Mouse (Mus musculus) hindbrain, embryonic 13.5 days (tissue): ENCODE measurements around the gene Fuca1. TPM values are rescaled to one million over a fixed set of nuclear protein-coding genes. Genes with fewer than 3 reads are reported as not detected.
A peak's percentile ranks its signal among the peaks of the same experiment; 100 is the strongest.
"Not testable (repeated sequence)": the region's sequence is repeated elsewhere in the genome, so short reads cannot be mapped to it uniquely, and the experiment has no call there.

Experiments used
- ATAC-seq: fragments of 200-750 bp; cut with Nextera tagmentation; 2 replicates; pipeline ENCODE4 v1.8.0; 2017; ENCODE audit warnings: moderate TSS enrichment; ENCODE audit not compliant: low FRiP score
- H3K27ac ChIP-seq: fragments of 300-500 bp; sonication (generic); 2 replicates; pipeline ENCODE4 v1.5.1; 2015; ENCODE audit warnings: inconsistent platforms, mild to moderate bottlenecking, moderate library complexity
- H3K27me3 ChIP-seq: fragments of 300-500 bp; sonication (generic); 2 replicates; pipeline ENCODE4 v1.6.1; 2015; ENCODE audit warnings: mild to moderate bottlenecking, inconsistent platforms
- H3K36me3 ChIP-seq: fragments of 300-500 bp; sonication (generic); 2 replicates; pipeline ENCODE4 v1.6.1; 2015; ENCODE audit warnings: mild to moderate bottlenecking, inconsistent platforms
- H3K4me1 ChIP-seq: fragments of 300-500 bp; sonication (generic); replicated peaks from 2 replicates; pipeline ENCODE4 v1.6.1; 2015; ENCODE audit warnings: inconsistent platforms
- H3K4me2 ChIP-seq: fragments of 300-500 bp; sonication (generic); 2 replicates; pipeline ENCODE4 v1.6.1; 2015; ENCODE audit warnings: inconsistent platforms, mild to moderate bottlenecking, moderate library complexity
- H3K4me3 ChIP-seq: fragments of 300-500 bp; sonication (generic); 2 replicates; pipeline ENCODE4 v1.5.1; 2015; ENCODE audit warnings: mild to moderate bottlenecking, inconsistent platforms
- H3K9ac ChIP-seq: fragments of 300-500 bp; sonication (generic); 2 replicates; pipeline ENCODE4 v1.6.1; 2015; ENCODE audit warnings: mild to moderate bottlenecking, inconsistent platforms
- H3K9me3 ChIP-seq: fragments of 300-500 bp; sonication (generic); 2 replicates; pipeline ENCODE4 v1.6.1; 2016; ENCODE audit warnings: inconsistent platforms
- WGBS: fragments of 180-500 bp; shearing (Covaris S2); methylation state at CpG from one replicate; pipeline ENCODE4 v1.1.7; 2015; 5-methylcytosine and 5-hydroxymethylcytosine counted together
- polyA plus RNA-seq: library from polyadenylated mRNA; unstranded; fragments of >200 nt; fragmentation: Nextera tagmentation; extraction: Ambion mirVana; gene quantifications from 2 replicates; pipeline ENCODE4 v1.2.1, GENCODE M21; 2015

The Fuca1 gene
- polyA plus RNA-seq, 1 experiment from 2014 or later, result 55.8 TPM

GRCm38 (mm10) chr4:135972911-135973811 is 52.6 kb downstream of the Fuca1 start:
- 74% methylated on average over 13 of the region's 13 CpGs for WGBS
- Histone ChIP-seq H3K27ac (peak overlapping the region; percentile 81; the same call in 1 of the 2 replicates), H3K4me1 (peaks cover 33% of the 10 kb centered on the region), H3K4me2 (peak overlapping the region; percentile 99), H3K36me3 (peaks cover 59% of the 10 kb centered on the region), H3K27me3 (no peaks in the 10 kb centered on the region), H3K9me3 (no peaks in the 10 kb centered on the region), H3K9ac (peak overlapping the region; percentile 97), H3K4me3 (peak overlapping the region; percentile 99)
- no peak; the same call in 1 of the 2 replicates for ATAC-seq

DNA sequence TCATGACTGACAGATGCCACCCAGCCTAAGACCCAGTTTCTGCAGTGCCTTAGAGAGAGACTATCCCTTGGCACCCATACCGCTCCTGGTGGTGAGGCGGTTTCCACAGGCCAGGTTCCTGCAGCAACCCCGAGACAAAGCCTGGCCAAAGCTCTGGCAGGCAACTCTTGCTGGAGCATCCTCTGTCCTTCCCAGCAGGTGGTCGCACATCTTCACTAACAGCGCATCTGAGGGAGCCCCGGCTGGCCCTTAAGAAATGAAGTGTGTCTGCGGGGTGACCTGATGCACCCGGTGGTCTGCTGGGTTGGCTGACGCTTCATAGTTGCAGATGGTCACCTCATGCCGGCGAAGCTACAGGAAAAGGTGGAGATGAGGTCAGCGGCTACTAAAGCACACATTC is 55.6 kb downstream of the Fuca1 start:
- peaks cover 42% of the 10 kb centered on the region for H3K36me3 ChIP-seq
- no peak overlapping the region for H3K4me3 ChIP-seq
- WGBS, result 94% methylated on average over 12 of the region's 12 CpGs
- no peak overlapping the region for H3K9ac ChIP-seq
- no peak for ATAC-seq
- no peaks in the 10 kb centered on the region for H3K9me3 ChIP-seq
- H3K4me1 ChIP-seq, result peaks cover 14% of the 10 kb centered on the region
- H3K27ac ChIP-seq, result no peak overlapping the region
- H3K4me2 ChIP-seq, result no peak overlapping the region
- no peaks in the 10 kb centered on the region for H3K27me3 ChIP-seq

DNA sequence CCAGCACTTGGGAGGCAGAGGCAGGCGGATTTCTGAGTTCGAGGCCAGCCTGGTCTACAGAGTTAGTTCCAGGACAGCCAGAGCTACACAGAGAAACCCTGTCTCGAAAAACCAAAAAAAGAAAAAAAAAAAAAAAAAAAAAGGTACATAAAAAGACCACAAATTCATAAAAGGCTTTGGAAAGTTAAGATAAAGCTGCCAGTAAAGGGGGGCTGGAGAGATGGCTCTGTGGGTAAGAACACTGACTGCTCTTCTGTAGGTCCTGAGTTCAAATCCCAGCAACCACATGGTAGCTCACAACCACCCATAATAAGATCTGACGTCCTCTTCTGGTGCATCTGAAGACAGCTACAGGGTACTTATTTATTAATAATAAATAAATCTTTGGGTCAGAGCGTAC is 59.7 kb downstream of the Fuca1 start:
- ATAC-seq, H3K9ac ChIP-seq, H3K27ac ChIP-seq, H3K4me2 ChIP-seq, H3K9me3 ChIP-seq, H3K27me3 ChIP-seq, H3K4me3 ChIP-seq, H3K4me1 ChIP-seq: not testable (repeated sequence)
- 95% methylated on average over 5 of the region's 5 CpGs for WGBS
- H3K36me3 ChIP-seq, result peaks cover 62% of the 10 kb centered on the region

DNA sequence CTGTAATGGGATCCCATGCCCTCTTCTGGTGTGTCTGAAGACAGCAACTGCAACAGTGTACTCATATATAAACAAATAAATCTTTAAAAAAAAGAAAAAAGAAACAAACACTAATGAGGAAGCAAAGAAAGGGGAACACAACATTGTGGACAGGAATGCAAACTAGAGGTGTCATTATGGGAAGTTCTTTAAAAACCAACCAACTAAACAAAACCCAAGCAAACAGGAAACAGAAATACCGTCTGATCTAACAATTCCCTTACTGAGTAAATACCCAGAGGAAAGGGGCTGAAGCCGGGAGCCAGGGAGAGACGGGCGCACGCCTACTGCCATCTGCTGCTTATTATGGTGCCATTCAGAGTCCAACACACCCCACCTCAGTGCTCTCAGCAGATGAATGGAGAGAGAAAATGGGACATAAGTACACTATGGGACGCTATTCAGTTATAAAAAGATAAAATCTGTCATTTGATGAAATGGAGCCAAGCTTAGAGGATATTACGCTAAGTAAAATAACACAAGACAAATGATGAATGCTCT is 61.1 kb downstream of the Fuca1 start:
- Histone ChIP-seq H3K9me3 (no peaks in the 10 kb centered on the region), H3K4me2 (no peak overlapping the region), H3K4me3 (no peak overlapping the region), H3K27ac (no peak overlapping the region), H3K4me1 (peaks cover 15% of the 10 kb centered on the region), H3K9ac (no peak overlapping the region), H3K27me3 (no peaks in the 10 kb centered on the region), H3K36me3 (peaks cover 50% of the 10 kb centered on the region)
- no peak for ATAC-seq
- WGBS, result 75% methylated on average over 7 of the region's 7 CpGs

DNA sequence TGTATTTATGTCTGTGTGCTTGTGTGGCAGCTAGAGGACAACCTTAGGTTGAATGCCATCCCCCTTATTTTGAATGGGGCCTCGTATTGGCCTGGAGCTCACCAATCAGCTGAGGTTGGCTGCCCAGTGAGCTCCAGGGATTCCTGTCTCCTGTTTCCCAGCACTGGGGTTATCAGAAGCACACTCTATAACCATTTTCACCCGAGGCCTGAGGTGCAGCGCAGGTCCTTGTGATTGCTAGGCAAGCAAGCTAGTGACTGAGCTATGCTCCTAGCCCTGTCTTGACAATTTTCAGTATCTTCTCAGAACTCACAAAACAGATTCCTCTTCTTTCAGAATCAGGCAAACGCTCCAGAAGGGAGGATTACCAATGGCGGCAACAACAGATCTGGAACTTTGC is 64.0 kb downstream of the Fuca1 start:
- H3K4me3 ChIP-seq, result no peak overlapping the region
- ATAC-seq, result no peak
- 89% methylated on average over 5 of the region's 5 CpGs for WGBS
- no peak overlapping the region for H3K4me2 ChIP-seq
- H3K4me1 ChIP-seq, result peaks cover 23% of the 10 kb centered on the region
- no peak overlapping the region for H3K27ac ChIP-seq
- no peaks in the 10 kb centered on the region for H3K9me3 ChIP-seq
- H3K9ac ChIP-seq, result no peak overlapping the region
- H3K36me3 ChIP-seq, result peaks cover 34% of the 10 kb centered on the region
- no peaks in the 10 kb centered on the region for H3K27me3 ChIP-seq

GRCm38 (mm10) chr4:135985193-135985592 is 64.7 kb downstream of the Fuca1 start:
- ATAC-seq, result no peak
- 93% methylated on average over 5 of the region's 5 CpGs for WGBS
- Histone ChIP-seq H3K4me1 (peaks cover 23% of the 10 kb centered on the region), H3K9me3 (no peaks in the 10 kb centered on the region), H3K4me3 (no peak overlapping the region), H3K36me3 (peaks cover 34% of the 10 kb centered on the region), H3K27ac (no peak overlapping the region), H3K4me2 (peak overlapping the region; percentile 95; the same call in 1 of the 2 replicates), H3K9ac (peak overlapping the region; percentile 89; the same call in 1 of the 2 replicates), H3K27me3 (no peaks in the 10 kb centered on the region)

GRCm38 (mm10) chr4:135985769-135986168 is 65.2 kb downstream of the Fuca1 start:
- H3K9me3 ChIP-seq, result no peaks in the 10 kb centered on the region
- peaks cover 34% of the 10 kb centered on the region for H3K36me3 ChIP-seq
- peak overlapping the region; percentile 95 for H3K4me2 ChIP-seq
- H3K27me3 ChIP-seq, result no peaks in the 10 kb centered on the region
- ATAC-seq, result no peak
- H3K27ac ChIP-seq, result no peak overlapping the region
- 94% methylated on average over 7 of the region's 7 CpGs for WGBS
- H3K4me3 ChIP-seq, result peak overlapping the region; percentile 80
- H3K9ac ChIP-seq, result peak overlapping the region; percentile 89
- peaks cover 23% of the 10 kb centered on the region for H3K4me1 ChIP-seq

DNA sequence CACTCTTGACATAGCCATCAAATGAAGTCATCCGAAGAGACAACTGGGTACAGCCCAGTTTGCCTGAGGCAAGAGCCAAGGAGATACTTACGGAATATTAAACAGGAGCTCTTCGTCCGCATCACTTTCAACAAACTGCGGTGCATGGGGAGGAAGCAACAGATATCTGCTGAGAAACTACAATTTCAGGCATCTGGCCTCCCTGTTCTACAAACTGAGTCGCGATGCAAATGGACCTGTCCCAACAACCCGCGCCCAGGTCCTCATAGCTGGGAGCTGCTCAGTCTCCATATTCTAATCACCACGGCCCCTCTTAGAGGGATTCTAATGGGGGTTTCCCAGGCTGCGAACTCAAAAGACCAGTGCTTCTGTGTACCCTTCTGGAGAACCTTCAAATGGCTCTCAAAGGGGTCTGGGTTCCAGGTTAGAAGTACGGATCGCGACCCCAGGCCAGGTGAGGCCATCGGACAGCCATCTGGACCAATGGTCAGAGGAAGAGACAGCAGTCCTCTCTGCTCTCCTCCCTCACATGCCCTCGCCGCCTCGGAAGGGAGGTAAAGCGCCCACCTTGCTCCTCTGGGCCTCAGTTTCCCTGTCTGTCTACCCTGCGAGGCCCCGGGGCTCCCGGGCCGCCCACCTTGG is 65.9 kb downstream of the Fuca1 start:
- Histone ChIP-seq H3K27me3 (no peaks in the 10 kb centered on the region), H3K4me2 (peak overlapping the region; percentile 95), H3K4me1 (peaks cover 23% of the 10 kb centered on the region), H3K9me3 (no peaks in the 10 kb centered on the region), H3K9ac (peak overlapping the region; percentile 89), H3K27ac (peak overlapping the region; percentile 92), H3K4me3 (peak overlapping the region; percentile 80), H3K36me3 (peaks cover 34% of the 10 kb centered on the region)
- WGBS, result 7% methylated on average over 23 of the region's 23 CpGs
- 0 out of 2 replicates have a peak, but pooled peaks have one; percentile 11 for ATAC-seq

DNA sequence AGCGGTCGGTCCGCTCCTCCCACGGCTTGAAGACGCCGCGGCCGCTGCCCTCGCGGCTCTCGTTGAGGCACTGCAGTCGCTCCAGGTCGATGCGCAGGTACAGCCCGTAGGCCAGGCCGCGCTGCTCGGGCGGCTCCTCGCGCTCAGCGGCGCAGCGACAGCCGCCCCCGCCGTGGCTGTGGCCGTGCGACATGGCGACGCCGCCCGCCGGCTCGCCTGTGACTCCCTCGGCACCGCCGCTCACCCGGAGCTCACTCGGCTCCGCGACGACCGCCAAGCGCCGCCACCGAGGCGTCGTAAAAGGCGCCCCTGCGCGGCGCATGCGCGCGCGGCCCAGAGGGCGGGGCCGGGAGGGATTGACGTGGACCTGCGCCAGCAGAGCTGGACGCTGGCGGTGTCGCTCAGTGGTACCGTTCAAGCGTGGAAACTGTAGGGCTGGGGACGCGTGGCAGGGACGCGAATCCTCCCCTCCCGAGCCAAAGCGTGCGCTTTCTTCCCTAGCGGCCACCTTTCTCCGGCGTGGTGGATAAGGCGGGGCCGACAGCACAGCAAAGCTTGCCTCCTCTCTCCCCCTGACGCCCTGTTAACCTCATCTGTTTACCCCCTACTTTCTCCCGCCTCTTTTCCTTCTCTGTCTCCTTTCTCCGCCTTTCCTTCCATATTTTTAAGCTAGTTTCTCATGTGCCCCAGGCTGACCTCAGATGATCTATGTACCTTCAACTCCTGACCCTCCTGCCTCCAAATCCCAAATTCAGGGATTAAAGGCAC is 66.6 kb downstream of the Fuca1 start, which contains the start of gene Pithd1:
Gene Pithd1, minus strand, starts transcription at position 322 of the 768 bp plus-strand sequence.
- H3K4me3 ChIP-seq, result peak within 1 kb of the TSS; percentile 80
- H3K27me3 ChIP-seq, result no peaks in the 10 kb centered on the region
- H3K9me3 ChIP-seq, result no peaks in the 10 kb centered on the region
- peaks cover 23% of the 10 kb centered on the region for H3K4me1 ChIP-seq
- ATAC-seq, result peak; percentile 94
- H3K9ac ChIP-seq, result peak within 1 kb of the TSS; percentile 89
- peak within 1 kb of the TSS; percentile 92 for H3K27ac ChIP-seq
- peak within 1 kb of the TSS; percentile 95 for H3K4me2 ChIP-seq
- 0% methylated on average over 63 of the region's 81 CpGs for WGBS
- peaks cover 31% of the 10 kb centered on the region for H3K36me3 ChIP-seq

GRCm38 (mm10) chr4:135987714-135988113 is 67.2 kb downstream of the Fuca1 start:
- H3K4me3 ChIP-seq, result peak overlapping the region; percentile 80
- H3K27ac ChIP-seq, result peak overlapping the region; percentile 92
- peak overlapping the region; percentile 89 for H3K9ac ChIP-seq
- H3K4me1 ChIP-seq, result peaks cover 23% of the 10 kb centered on the region
- no peaks in the 10 kb centered on the region for H3K27me3 ChIP-seq
- H3K36me3 ChIP-seq, result peaks cover 25% of the 10 kb centered on the region
- ATAC-seq, result no peak
- no peaks in the 10 kb centered on the region for H3K9me3 ChIP-seq
- 67% methylated on average over 9 of the region's 9 CpGs for WGBS
- peak overlapping the region; percentile 95 for H3K4me2 ChIP-seq
